Mouse (Mus musculus): ENCODE results near the gene H2afj.

GRCm38 (mm10) chr6:136815381-136815780 lies 7.3 kb downstream of the H2afj start:
- TF ChIP-seq CTCF (IDR thresholded peaks at IDR 0.05; ENCODE audit: borderline replicate concordance, extremely low read depth, insufficient read depth, insufficient read length) (no peak), POLR2A (IDR thresholded peaks at IDR 0.05; ENCODE audit: borderline replicate concordance, extremely low read depth, insufficient read depth, insufficient read length, poor library complexity, severe bottlenecking) (no peak)

Data from brain, embryonic 14.5 days (tissue).